Mouse (Mus musculus) midbrain, embryonic 12.5 days (tissue): ENCODE measurements around the gene Lman1l. TPM values are rescaled to one million over a fixed set of nuclear protein-coding genes. Genes with fewer than 3 reads are reported as not detected.

Experiments
- ATAC-seq: fragments of 200-750 bp; cut with Nextera tagmentation; 2 replicates; pipeline ENCODE4 v1.8.0; 2017; ENCODE audit warnings: low read depth, moderate TSS enrichment, moderate library complexity; ENCODE audit not compliant: low FRiP score
- H3K27ac ChIP-seq: fragments of 300-500 bp; sonication (generic); replicated peaks from 2 replicates; pipeline ENCODE4 v1.5.1; 2016; ENCODE audit warnings: mild to moderate bottlenecking
- H3K27me3 ChIP-seq: fragments of 300-500 bp; sonication (generic); 2 replicates; pipeline ENCODE4 v1.6.1; 2016; ENCODE audit warnings: mild to moderate bottlenecking
- H3K36me3 ChIP-seq: fragments of 300-500 bp; sonication (generic); 2 replicates; pipeline ENCODE4 v1.6.1; 2016
- H3K4me1 ChIP-seq: fragments of 300-500 bp; sonication (generic); 2 replicates; pipeline ENCODE4 v1.6.1; 2016
- H3K4me2 ChIP-seq: fragments of 300-500 bp; sonication (generic); replicated peaks from 2 replicates; pipeline ENCODE4 v1.6.1; 2016; ENCODE audit warnings: mild to moderate bottlenecking, moderate library complexity
- H3K4me3 ChIP-seq: fragments of 300-500 bp; sonication (generic); 2 replicates; pipeline ENCODE4 v1.5.1; 2016; ENCODE audit warnings: mild to moderate bottlenecking
- H3K9ac ChIP-seq: fragments of 300-500 bp; sonication (generic); replicated peaks from 2 replicates; pipeline ENCODE4 v1.6.1; 2016; ENCODE audit warnings: mild to moderate bottlenecking, moderate library complexity
- H3K9me3 ChIP-seq: fragments of 300-500 bp; sonication (generic); 2 replicates; pipeline ENCODE4 v1.6.1; 2016; ENCODE audit warnings: mild to moderate bottlenecking
- WGBS: fragments of 180-500 bp; shearing (Covaris S2); methylation state at CpG from one replicate; pipeline ENCODE4 v1.1.7; 2016; 5-methylcytosine and 5-hydroxymethylcytosine counted together
- polyA plus RNA-seq: library from polyadenylated mRNA; unstranded; fragments of >200 nt; fragmentation: Nextera tagmentation; extraction: Ambion mirVana; gene quantifications from 2 replicates; pipeline ENCODE4 v1.2.1, GENCODE M21; 2016

Lman1l gene
- 0.10 TPM in 1 of 2 replicates, not detected in the other for polyA plus RNA-seq

DNA sequence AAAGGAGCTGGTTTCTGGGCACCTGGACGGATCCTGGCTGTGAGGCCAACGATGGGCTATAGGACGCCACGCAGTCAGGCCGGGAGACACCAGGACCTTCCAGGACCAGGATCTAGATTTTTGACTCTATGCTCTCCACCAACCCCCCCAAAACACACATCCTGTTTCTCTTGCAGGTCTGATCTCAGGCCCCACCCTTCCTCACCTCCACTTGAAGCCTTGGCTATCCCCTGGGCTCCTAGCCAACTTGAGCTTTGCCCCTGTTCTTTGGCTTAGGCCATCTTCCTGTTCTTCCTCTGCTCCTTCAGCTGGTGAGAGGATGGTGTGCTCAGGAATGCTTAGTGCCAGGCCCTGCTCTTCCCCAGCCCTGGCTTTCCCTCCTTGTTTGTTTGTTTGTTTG is at the start of gene Lman1l:
Gene Lman1l, minus strand, starts transcription at position 101 of the 400 bp plus-strand sequence.
- Histone ChIP-seq H3K27ac (no peak within 1 kb of the TSS), H3K27me3 (no peaks in the 10 kb centered on the region), H3K9ac (no peak within 1 kb of the TSS), H3K9me3 (no peaks in the 10 kb centered on the region), H3K4me3 (no peak within 1 kb of the TSS), H3K4me2 (no peak within 1 kb of the TSS), H3K4me1 (no peaks in the 10 kb centered on the region; the same call in 1 of the 2 replicates), H3K36me3 (peaks cover 16% of the 10 kb centered on the region)
- no peak for ATAC-seq
- 94% methylated on average over 5 of the region's 5 CpGs for WGBS

GRCm38 (mm10) chr9:57669566-57669965 is 49.0 kb upstream of the Lman1l start:
- Histone ChIP-seq H3K27ac (no peak overlapping the region), H3K4me2 (no peak overlapping the region), H3K9ac (no peak overlapping the region), H3K36me3 (no peaks in the 10 kb centered on the region), H3K9me3 (no peaks in the 10 kb centered on the region), H3K27me3 (0 out of 2 replicates have a peak, but pooled peaks cover 3% of the 10 kb centered on the region), H3K4me3 (no peak overlapping the region), H3K4me1 (no peaks in the 10 kb centered on the region)
- 84% methylated on average over 3 of the region's 3 CpGs for WGBS
- ATAC-seq: no peak

DNA sequence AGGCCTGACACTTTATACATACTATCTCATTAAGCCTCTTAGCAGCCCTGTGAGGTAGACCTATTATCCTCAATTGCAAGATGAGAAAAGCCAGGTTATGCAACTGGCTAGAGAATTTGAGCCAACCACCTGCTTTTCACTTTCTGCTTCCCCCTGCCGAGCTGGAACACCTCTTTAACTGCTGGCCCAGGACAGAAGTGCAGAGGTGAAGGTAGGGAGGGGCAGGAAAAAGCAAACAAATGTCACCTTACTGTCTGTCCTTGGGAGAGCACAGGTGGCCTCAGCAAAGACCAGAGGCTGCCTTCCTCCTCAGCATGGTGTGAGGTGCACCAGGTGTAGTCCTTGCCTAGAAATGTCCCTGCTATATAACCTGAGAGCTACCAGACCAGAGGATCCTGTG is 47.7 kb upstream of the Lman1l start:
- WGBS: 59% methylated on average over 1 of the region's 1 CpGs
- ATAC-seq: no peak
- H3K4me1 ChIP-seq: no peaks in the 10 kb centered on the region

DNA sequence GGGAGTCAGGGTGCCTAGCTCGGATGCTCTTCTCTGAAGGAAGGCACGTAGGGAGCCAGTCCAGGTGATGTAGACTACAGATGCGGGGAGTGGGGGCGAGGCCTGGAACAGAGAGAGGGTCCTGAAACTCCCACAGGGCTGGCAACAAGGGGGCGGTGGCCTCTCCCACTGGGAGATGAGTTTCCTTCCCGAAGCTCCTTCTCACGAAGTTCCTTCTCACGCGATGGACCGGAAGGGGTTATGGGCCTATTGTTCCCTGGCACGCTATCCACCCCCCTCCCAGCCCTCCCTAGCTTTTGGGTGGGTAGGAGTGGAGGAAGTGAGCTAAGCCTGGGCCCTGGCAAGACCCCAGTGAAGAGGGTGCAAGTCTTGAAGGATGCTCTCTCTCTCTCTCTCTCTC is 47.2 kb upstream of the Lman1l start:
- Histone ChIP-seq H3K9me3 (no peaks in the 10 kb centered on the region), H3K9ac (no peak overlapping the region), H3K4me1 (no peaks in the 10 kb centered on the region), H3K4me3 (no peak overlapping the region), H3K27me3 (no peaks in the 10 kb centered on the region), H3K27ac (no peak overlapping the region), H3K36me3 (no peaks in the 10 kb centered on the region), H3K4me2 (no peak overlapping the region)
- ATAC-seq: no peak
- 61% methylated on average over 11 of the region's 11 CpGs for WGBS

More for the DNA sequence above, 47.7 kb upstream of the Lman1l start:
- 0 out of 2 replicates have a peak, but pooled peaks cover 2% of the 10 kb centered on the region for H3K27me3 ChIP-seq
- no peak overlapping the region for H3K9ac ChIP-seq
- H3K4me3 ChIP-seq: no peak overlapping the region
- H3K4me2 ChIP-seq: no peak overlapping the region
- no peaks in the 10 kb centered on the region for H3K9me3 ChIP-seq
- no peaks in the 10 kb centered on the region for H3K36me3 ChIP-seq
- H3K27ac ChIP-seq: no peak overlapping the region

DNA sequence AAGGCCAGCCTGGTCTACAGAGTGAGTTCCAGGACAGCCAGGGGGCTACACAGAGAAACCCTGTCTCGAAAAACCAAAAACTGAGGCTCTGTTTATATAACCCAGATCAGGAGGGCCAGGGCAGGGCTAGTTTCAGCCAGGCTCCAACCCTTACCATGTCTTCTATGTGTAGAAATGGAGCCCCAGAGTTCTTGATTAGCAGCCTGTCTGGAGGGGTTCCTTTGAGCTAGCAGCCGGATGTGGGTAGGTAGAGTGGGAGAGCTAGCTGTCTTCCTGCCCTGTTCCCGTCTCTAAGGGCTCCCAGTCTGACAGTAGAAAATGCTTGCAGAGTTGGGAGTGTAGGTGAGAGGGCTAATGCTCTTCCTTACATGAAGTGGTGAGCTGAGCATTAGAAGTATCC is 46.6 kb upstream of the Lman1l start:
- no peak overlapping the region for H3K27ac ChIP-seq
- H3K36me3 ChIP-seq: no peaks in the 10 kb centered on the region
- no peak overlapping the region for H3K4me3 ChIP-seq
- ATAC-seq: no peak
- 79% methylated on average over 3 of the region's 3 CpGs for WGBS
- no peaks in the 10 kb centered on the region for H3K9me3 ChIP-seq
- H3K4me1 ChIP-seq: no peaks in the 10 kb centered on the region
- no peak overlapping the region for H3K4me2 ChIP-seq
- no peak overlapping the region for H3K9ac ChIP-seq
- H3K27me3 ChIP-seq: no peaks in the 10 kb centered on the region

DNA sequence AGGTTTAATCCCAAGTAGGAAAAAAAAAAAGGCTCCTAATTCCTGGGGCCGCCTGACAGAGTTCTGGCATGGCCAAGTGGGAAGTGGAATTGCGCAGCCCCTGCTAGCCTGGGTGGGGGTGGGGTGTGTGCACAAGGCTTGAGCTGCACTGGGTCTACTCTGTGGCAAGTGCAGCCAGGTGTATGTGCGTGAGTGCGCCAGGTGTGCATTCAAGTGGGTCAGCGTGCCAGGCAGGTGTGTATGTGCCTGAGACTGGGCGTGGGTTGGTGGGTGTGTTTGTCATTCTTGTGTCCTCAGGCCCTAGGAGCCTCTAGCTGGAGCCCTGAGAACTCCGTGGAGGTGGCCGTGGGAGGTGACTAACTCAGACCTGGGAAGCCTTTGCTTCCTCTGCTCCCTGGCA is 46.0 kb upstream of the Lman1l start:
- no peak overlapping the region for H3K27ac ChIP-seq
- H3K4me1 ChIP-seq: no peaks in the 10 kb centered on the region
- WGBS: 87% methylated on average over 8 of the region's 8 CpGs
- H3K4me2 ChIP-seq: no peak overlapping the region
- no peak for ATAC-seq
- H3K9me3 ChIP-seq: no peaks in the 10 kb centered on the region
- no peak overlapping the region for H3K4me3 ChIP-seq
- no peak overlapping the region for H3K9ac ChIP-seq
- no peaks in the 10 kb centered on the region for H3K27me3 ChIP-seq
- H3K36me3 ChIP-seq: no peaks in the 10 kb centered on the region

DNA sequence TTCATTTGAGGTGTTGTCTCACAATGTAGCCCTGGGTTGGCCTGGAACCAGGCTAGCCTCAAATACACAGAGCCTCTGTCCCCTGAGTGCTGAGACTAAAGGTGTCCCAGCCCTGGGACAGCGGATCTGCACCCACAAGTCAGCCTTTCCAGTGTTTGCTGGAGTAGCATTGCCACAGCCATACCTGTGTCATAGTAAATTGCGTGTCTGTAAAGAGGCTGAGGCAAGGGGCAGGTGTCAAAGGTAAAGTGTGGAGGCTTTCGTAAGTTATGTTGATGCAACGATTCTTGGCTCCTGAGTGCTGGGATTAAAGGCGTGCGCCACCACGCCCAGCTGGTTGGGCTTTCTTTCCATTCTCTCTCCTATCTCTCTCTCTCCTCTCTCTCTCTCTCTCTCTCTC is 44.0 kb upstream of the Lman1l start:
- H3K4me2 ChIP-seq: no peak overlapping the region
- H3K4me1 ChIP-seq: no peaks in the 10 kb centered on the region
- no peak overlapping the region for H3K9ac ChIP-seq
- WGBS: 65% methylated on average over 7 of the region's 7 CpGs
- H3K36me3 ChIP-seq: no peaks in the 10 kb centered on the region
- no peak overlapping the region for H3K4me3 ChIP-seq
- no peak for ATAC-seq
- no peak overlapping the region for H3K27ac ChIP-seq
- no peaks in the 10 kb centered on the region for H3K27me3 ChIP-seq
- no peaks in the 10 kb centered on the region for H3K9me3 ChIP-seq

DNA sequence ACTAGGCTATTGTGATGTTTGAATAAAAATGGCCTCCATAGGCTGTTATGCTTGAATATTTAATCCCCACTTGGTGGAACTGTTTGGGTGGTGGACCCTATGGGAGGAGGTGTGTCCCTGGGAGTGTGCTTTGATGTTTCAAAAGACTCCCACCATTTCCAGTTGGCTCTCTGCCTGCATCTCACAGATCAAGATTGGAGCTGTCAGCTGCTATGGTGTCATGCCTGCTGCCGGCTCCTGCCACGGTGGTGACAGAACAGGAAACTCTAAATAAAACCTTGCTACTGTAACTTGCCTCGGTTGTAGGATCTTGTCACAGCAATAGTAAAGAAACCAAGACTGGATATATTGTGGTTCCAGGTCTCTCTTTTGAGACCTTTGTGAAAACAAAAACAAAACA is 41.0 kb upstream of the Lman1l start:
- Histone ChIP-seq H3K4me2 (no peak overlapping the region), H3K4me3 (no peak overlapping the region)

GRCm38 (mm10) chr9:57660501-57660900 is 39.9 kb upstream of the Lman1l start:
- no peaks in the 10 kb centered on the region for H3K9me3 ChIP-seq
- H3K27ac ChIP-seq: no peak overlapping the region
- no peaks in the 10 kb centered on the region for H3K36me3 ChIP-seq
- H3K4me1 ChIP-seq: peaks cover 3% of the 10 kb centered on the region; the same call in 1 of the 2 replicates
- ATAC-seq: no peak
- H3K4me3 ChIP-seq: no peak overlapping the region
- no peak overlapping the region for H3K4me2 ChIP-seq
- peaks cover 7% of the 10 kb centered on the region; the same call in 1 of the 2 replicates for H3K27me3 ChIP-seq
- 89% methylated on average over 6 of the region's 6 CpGs for whole genome bisulfite sequencing
- no peak overlapping the region for H3K9ac ChIP-seq

More for the DNA sequence above, 41.0 kb upstream of the Lman1l start:
- Histone ChIP-seq H3K27me3 (peaks cover 5% of the 10 kb centered on the region; the same call in 1 of the 2 replicates), H3K9ac (no peak overlapping the region), H3K4me1 (no peaks in the 10 kb centered on the region), H3K9me3 (no peaks in the 10 kb centered on the region), H3K36me3 (no peaks in the 10 kb centered on the region), H3K27ac (no peak overlapping the region)
- ATAC-seq: no peak
- WGBS: 85% methylated on average over 3 of the region's 3 CpGs

DNA sequence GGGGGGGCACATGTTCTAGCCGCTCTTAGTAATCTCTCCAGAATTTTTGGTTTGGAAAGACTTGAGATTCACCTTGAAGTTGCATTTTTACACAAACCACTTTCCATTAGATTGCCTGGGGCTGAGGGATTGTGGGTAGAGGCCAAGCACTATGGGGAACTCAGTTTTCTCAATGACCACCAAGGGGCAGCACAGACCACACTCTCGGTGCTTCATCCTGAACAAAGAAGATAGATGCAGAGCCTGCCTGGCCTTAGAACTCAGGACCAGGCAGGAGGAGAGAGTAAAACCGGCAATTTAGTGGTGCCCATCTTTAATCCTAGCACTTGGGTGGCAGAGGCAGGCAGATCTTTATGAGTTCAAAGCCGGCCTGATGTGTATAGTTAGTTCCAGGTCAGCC is 39.2 kb upstream of the Lman1l start:
- WGBS: 31% methylated on average over 4 of the region's 4 CpGs
- no peak overlapping the region for H3K4me3 ChIP-seq
- H3K4me2 ChIP-seq: no peak overlapping the region
- no peak for ATAC-seq
- H3K9me3 ChIP-seq: no peaks in the 10 kb centered on the region
- no peak overlapping the region for H3K27ac ChIP-seq
- no peak overlapping the region for H3K9ac ChIP-seq
- H3K36me3 ChIP-seq: no peaks in the 10 kb centered on the region
- H3K4me1 ChIP-seq: peaks cover 3% of the 10 kb centered on the region; the same call in 1 of the 2 replicates
- peaks cover 7% of the 10 kb centered on the region; the same call in 1 of the 2 replicates for H3K27me3 ChIP-seq

- WGBS: 85% methylated on average over 4 of the region's 4 CpGs
Measured at GRCm38 (mm10) chr9:57658970-57659369, 38.4 kb upstream of the Lman1l start.

DNA sequence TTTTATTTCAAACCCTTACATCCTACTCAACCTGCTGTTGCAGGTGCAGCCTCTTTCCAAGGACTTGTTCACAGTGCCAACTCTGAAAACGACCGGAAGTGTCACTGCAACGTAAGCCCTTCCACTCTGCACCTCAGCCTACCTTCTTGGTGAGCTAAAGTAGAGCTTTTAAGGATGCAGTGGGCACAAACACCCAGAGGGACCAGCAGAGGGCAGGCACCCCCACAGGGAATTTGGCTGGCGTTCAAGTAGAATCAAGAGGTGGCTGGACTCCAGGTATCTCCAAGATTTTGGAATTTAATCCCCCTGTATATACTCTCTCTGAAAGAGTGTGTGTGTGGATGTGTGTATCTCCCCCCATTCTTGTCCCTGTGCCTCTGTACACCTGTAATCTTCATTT is 37.3 kb upstream of the Lman1l start:
- Histone ChIP-seq H3K4me2 (no peak overlapping the region), H3K36me3 (no peaks in the 10 kb centered on the region), H3K4me3 (no peak overlapping the region), H3K4me1 (peaks cover 15% of the 10 kb centered on the region), H3K9ac (no peak overlapping the region), H3K27me3 (peaks cover 13% of the 10 kb centered on the region; the same call in 1 of the 2 replicates), H3K9me3 (no peaks in the 10 kb centered on the region), H3K27ac (no peak overlapping the region)
- no peak for ATAC-seq
- WGBS: 71% methylated on average over 4 of the region's 4 CpGs

More at GRCm38 (mm10) chr9:57658970-57659369, 38.4 kb upstream of the Lman1l start:
- H3K4me3 ChIP-seq: no peak overlapping the region
- no peak overlapping the region for H3K9ac ChIP-seq
- H3K27me3 ChIP-seq: peaks cover 12% of the 10 kb centered on the region; the same call in 1 of the 2 replicates
- H3K27ac ChIP-seq: no peak overlapping the region
- no peaks in the 10 kb centered on the region for H3K36me3 ChIP-seq
- ATAC-seq: no peak
- H3K4me1 ChIP-seq: peaks cover 3% of the 10 kb centered on the region; the same call in 1 of the 2 replicates
- H3K9me3 ChIP-seq: no peaks in the 10 kb centered on the region
- H3K4me2 ChIP-seq: no peak overlapping the region
